Mouse (Mus musculus) E14TG2a.4 (cell line): ENCODE data around the gene Ccdc92b.

Experiments used
- CTCF ChIP-seq: conservative IDR thresholded peaks from 2 replicates; pipeline ENCODE4 v1.5.1; 2014; ENCODE audit warnings: low read length
- NANOG ChIP-seq: IDR thresholded peaks from 2 replicates; pipeline ENCODE4 v1.6.1; 2014; ENCODE audit warnings: borderline replicate concordance, low read length, mixed read lengths
- POU5F1 ChIP-seq: IDR thresholded peaks from 2 replicates; pipeline ENCODE4 v1.6.1; 2014; ENCODE audit warnings: low read length, borderline replicate concordance

GRCm38 (mm10) chr11:74582464-74582863 is 36.9 kb upstream of the Ccdc92b start:
- TF ChIP-seq CTCF (no peak), POU5F1 (no peak), NANOG (no peak)
